Mouse (Mus musculus) testis, adult 2 months (tissue): Measurements from ENCODE around the gene Olfr509.

Experiments
- CTCF ChIP-seq: fragments of 200-500 bp; IDR thresholded peaks from 2 replicates; pipeline ENCODE4 v1.5.1; 2012; ENCODE audit warnings: low read depth, mild to moderate bottlenecking, inconsistent platforms, low read length, moderate library complexity; ENCODE audit not compliant: control insufficient read depth, insufficient read depth, insufficient replicate concordance
- POLR2A ChIP-seq: fragments of 200-500 bp; IDR thresholded peaks from 2 replicates; pipeline ENCODE4 v1.6.1; 2012; ENCODE audit warnings: low read depth, mild to moderate bottlenecking, inconsistent platforms, low read length, moderate library complexity; ENCODE audit not compliant: control insufficient read depth

DNA sequence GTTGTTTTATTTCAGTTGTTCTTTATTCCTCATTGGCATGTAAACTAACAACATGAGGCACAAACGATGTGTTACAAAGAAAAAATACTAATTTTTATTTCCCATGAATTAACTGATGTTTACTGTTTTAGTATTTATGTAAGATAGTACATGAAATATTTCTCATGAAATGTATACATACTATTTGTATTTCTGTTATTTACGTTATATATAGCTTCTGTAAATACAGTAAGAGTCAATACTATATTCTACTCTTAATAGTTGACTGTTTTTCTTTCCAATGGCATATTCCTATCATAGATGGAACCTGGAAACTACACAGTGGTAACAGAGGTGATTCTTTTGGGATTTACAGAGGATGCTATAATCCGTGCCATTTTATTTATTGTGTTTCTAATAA lies 22.0 kb downstream of the Olfr509 start, which contains the start of gene Olfr508:
- no peak for TF ChIP-seq CTCF
- no peak for TF ChIP-seq POLR2A
